Mouse (Mus musculus) gastrocnemius, postnatal 4 days (tissue): ENCODE measurements at regions not wholly inside any gene's neighbourhood (a gene's known extent, or its start where the extent isn't known, plus 50 kb on each side); places are given as distances from the start of the nearest gene placed in this dataset.

Source experiments
- DNase-seq, 2 experiments: peaks; one replicate each; pipeline ENCODE4 v3.0.0; 2021 to 2022; ENCODE audit warnings: low spot score in 2 of 2, mixed read lengths in 2 of 2

- DNase-seq: no peak
Measured at GRCm38 (mm10) chr4:131097421-131097820, 153.2 kb downstream of the Matn1 start.

GRCm38 (mm10) chr4:131100093-131100795, 156.1 kb downstream of the Matn1 start:
- no peak for DNase-seq

GRCm38 (mm10) chr4:131100796-131101156, 156.6 kb downstream of the Matn1 start:
- DNase-seq: no peak

GRCm38 (mm10) chr4:131102163-131102562, 158.0 kb downstream of the Matn1 start:
- DNase-seq: no peak

DNA sequence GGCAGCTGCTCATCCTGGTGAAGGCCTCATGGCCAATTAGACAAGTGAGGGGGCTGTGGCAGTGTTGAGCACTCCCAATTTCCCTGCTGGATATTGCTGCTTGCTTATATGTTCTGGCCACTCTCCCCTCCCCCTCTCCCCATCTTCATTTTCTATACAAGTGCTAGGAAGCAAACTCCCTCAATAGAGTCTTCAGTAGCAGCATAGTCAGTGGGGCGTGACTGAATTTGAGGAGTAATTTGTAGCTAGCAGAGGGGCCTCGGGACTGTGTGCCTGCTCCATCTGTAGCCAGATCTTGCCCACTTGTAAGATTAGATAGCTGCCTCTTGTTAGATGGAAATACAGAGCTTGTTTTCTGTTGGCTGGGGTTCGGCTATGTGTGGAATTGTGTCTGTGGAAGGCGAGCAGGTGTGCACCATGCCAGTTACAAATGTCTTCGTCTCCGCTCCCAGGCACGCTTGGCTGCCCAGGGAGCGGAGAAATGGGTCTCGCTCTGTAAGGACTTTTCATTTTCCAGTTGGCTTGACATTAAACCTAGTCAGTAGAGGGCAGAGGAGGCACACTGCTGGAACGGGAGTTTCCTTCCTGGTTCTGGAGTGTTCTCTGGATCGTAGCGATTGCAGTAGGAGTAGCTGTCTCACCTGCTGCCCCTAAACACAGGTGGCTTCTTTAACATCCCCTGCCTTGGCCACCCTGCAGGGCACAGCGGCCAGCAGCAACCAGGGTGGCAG, 163.1 kb downstream of the Matn1 start:
- DNase-seq: no peak

- DNase-seq: no peak
Measured at GRCm38 (mm10) chr4:131112536-131112935, 168.4 kb downstream of the Matn1 start.

GRCm38 (mm10) chr4:131113727-131114303, 169.6 kb downstream of the Matn1 start:
- no peak for DNase-seq

GRCm38 (mm10) chr4:131115247-131115646, 171.1 kb downstream of the Matn1 start:
- DNase-seq: peak; percentile 53 to 80

- no peak for DNase-seq
Measured at GRCm38 (mm10) chr4:131118586-131118985, 174.4 kb downstream of the Matn1 start.

DNA sequence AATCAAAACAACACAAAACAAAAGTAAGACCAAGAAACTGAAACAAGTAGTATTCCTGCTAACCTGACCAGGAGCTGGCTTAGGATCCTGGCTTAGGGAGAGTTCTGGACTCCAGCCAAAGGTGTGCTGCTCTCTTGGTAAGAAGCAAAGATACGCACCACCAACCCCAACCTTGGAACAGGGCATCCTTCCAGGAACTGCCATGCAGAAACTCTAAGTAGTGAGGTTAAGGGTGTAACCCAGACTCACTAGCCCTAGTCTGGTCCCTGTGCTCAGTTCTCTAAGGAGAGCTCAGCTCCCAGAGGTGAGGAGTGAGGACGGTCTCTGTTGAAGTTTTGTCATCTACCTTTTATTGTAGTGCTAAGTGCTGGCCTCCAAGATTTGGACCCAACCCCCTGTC, 175.4 kb downstream of the Matn1 start:
- DNase-seq: no peak

GRCm38 (mm10) chr4:131120680-131121079, 176.5 kb downstream of the Matn1 start:
- no peak for DNase-seq

DNA sequence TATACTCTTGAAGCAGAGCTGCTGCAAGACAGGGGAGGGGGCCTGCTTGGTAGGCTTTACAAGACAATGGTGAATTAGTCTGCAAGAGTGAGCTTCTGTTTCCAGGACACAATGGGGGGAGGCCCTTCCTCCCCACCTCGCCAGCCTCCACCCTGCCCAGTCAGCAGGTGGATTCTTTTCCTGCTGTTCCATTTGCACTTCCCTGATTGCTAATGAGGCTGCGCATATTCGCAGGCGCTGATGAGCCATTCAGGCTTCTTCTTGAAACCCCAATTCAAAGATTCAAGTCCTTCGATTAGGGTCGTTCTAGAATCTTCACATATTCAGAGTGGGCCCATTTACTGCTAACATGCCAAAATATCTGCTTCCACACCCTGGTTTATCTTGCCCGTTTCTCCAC, 181.8 kb downstream of the Matn1 start:
- no peak for DNase-seq

- no peak for DNase-seq
Measured at GRCm38 (mm10) chr4:131126901-131127300, 182.7 kb downstream of the Matn1 start.

DNA sequence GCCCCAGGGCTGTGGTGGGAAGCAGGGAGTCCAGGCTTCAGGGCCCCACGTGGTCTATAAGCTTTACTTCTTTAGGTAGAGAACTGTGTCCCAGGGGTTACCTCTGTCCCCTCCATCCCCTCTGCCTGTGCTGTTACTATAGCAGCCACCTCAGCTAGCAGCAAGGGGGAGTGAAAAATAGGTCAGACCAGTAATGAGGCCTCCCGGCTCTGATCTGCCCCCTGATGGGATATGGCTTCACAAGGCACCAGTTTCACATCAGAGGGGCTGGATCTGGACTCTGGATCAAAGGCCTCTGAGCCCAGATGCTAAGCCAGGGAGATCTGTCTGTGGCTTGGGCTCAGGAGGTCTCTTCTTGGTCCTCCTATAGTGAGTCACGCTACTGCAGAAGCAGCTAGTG, 184.5 kb downstream of the Matn1 start:
- no peak for DNase-seq

DNA sequence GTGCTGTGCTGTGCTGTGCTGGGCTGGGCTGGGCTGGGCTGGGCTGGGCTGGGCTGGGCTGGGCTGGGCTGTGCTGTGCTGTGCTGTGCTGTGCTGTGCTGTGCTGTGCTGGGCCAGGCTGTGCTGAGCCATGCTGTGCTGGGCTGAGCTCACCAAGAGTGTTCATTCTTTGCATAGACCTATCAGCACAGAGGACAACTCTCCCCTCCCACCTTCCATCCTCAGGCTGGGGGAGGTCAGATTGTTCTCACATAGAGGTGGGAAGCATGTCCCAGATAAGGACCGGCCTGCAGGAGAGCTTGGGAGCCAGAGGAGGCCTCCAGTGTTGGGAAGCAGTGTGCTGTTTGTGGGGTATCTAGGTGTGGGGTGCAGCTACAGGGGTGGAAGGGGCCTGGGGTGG, 188.0 kb downstream of the Matn1 start:
- DNase-seq: no peak

DNA sequence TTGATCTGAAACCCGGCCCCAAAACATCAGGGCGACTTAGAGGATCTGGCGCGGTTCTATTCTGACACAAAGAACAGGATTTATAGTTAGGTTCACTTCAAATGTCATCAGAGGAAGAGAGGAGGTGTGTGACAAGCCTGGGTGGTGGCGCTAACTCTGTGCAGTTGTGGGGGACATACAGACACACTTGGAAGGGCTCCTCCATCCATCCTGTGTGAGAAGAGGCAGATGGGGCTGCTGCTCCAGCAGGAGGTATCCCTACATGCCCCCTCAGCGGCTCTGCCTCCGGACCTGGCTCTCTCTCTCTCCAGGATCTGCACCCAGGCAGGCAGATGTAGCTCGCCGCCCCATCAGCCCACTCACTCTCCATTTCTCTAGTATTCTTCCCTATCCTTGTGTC, 188.6 kb downstream of the Matn1 start:
- no peak for DNase-seq

DNA sequence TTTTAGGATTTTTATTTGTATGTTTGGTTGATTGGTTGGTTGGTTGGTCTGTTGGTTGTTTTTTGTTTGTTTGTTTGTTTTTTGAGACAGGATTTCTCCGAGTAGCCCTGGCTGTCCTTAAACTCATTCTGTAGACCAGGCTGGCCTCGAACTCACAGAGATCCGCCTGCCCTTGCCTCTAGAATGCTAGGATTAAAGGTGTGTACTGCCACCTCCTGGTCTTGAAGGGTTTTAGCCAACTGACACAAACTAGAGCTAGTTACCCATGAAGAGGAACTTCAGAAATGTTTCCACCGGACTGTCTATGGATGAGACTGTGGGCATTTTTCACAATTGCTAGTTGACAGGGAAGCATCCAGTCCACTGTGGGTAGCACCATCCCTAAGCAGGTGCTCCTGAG, 191.7 kb downstream of the Matn1 start:
- DNase-seq: no peak

DNA sequence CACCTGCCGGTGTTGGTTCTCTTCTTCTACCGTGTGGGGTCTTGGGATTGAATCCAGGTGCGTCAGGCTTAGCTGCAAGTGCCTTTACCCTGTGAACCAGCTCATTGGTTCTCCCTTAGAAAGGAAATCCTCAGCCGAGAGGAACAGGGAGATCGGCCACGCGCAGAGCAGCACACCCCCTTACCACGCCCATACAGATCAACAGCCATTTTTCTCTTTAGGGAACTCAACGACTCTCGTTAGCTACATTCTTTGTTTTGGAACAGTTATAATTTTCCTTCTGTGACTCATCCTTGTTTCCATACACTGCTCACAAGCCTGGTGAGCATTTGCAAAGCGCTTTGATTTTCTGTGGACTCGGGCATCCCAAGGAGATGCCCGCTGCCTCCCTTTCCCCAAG, 194.7 kb downstream of the Matn1 start:
- DNase-seq: no peak

- DNase-seq: no peak
Measured at GRCm38 (mm10) chr4:131141890-131142465, 197.8 kb downstream of the Matn1 start.

DNA sequence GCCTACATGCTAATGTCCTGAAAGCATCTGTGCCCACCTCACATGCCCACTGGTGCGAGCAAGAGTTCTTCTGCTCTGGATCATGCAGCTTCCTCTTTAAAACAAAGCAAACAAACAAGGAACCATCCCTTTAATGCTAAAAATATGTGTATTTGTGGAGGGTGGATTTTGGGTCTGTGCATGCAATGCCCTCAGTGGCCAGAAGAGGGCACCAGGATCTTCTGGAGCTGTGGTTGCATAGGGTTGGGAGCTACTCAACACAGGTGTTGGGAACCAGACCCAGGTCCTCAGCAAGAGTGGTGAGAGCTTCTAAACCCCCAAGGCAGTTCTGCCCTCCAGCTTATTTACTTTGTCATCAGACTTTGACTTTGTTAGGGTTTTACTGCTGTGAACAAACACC, 201.3 kb downstream of the Matn1 start:
- no peak for DNase-seq

DNA sequence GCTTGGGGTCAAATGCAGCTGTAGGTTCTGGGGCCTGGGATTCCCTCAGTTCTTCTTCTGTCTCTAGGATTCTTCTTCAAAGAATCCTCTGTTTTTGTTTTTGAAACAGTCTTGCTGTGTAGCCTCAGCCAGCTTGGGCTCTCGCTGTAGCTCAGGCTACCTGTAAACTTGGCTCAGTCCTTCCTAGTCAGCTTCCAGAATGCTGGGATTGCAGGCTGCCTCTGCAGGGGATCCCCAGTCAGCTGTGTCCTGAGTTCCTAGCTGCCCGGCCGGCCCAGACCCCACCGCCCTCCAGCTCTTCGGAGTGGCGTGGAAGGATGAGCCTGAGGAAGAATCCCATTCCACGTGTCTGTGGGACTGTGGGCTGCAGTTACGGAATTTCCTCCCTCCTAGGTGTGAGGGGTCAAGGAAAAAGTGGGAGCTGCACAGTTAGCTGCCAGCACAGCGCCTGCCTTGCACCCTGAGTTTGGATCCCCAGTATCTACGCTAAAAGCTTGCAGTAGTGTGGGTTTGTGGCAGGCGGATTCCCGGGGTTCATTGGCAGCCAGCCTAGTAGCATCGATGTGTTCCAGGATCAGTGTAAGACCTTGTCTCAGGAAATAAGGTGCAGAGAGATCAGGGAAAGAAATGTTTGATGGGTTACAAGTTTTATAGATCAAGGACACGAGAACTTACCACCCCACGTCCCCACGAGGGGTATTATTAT, 204.0 kb downstream of the Matn1 start:
- no peak for DNase-seq

GRCm38 (mm10) chr4:131149466-131149865, 205.3 kb downstream of the Matn1 start:
- DNase-seq: no peak
